Mouse (Mus musculus): ENCODE measurements around the gene Slc12a5. TPM values are rescaled to one million over a fixed set of nuclear protein-coding genes. Genes with fewer than 3 reads are reported as not detected.

The Slc12a5 gene
- polyA plus RNA-seq, 1 experiment from 2014 or later = 0.39 TPM

GRCm38 (mm10) chr2:165001958-165002357, 41.4 kb downstream of the Slc12a5 start:
- H3K36me3 ChIP-seq (replicated peaks; ENCODE audit: insufficient read depth, low read length) = peaks cover 35% of the 10 kb centered on the region
- WGBS (ENCODE audit: insufficient replicate concordance) = 94% methylated on average over 13 of the region's 13 CpGs
- no peak for TF ChIP-seq EP300 (IDR thresholded peaks at IDR 0.05; ENCODE audit: low read depth)
- TF ChIP-seq CTCF (IDR thresholded peaks at IDR 0.05; ENCODE audit: low read depth) = no peak

GRCm38 (mm10) chr2:165003108-165003507, 42.5 kb downstream of the Slc12a5 start:
- H3K27ac ChIP-seq (ENCODE audit: low read depth) = no peak overlapping the region
- TF ChIP-seq CTCF (IDR thresholded peaks at IDR 0.05; ENCODE audit: low read depth) (no peak), EP300 (IDR thresholded peaks at IDR 0.05; ENCODE audit: low read depth) (no peak)
- peaks cover 11% of the 10 kb centered on the region for H3K4me1 ChIP-seq (ENCODE audit: insufficient read depth)
- DNase-seq (no peak), ATAC-seq (no peak)
- no peak overlapping the region for H3K9ac ChIP-seq (replicated peaks)
- no peaks in the 10 kb centered on the region for H3K9me3 ChIP-seq (ENCODE audit: low read length)
- WGBS (ENCODE audit: insufficient replicate concordance) = 92% methylated on average over 3 of the region's 3 CpGs
- no peak overlapping the region for H3K4me3 ChIP-seq (ENCODE audit: low read depth, low read length)
- peaks cover 42% of the 10 kb centered on the region for H3K36me3 ChIP-seq (replicated peaks; ENCODE audit: insufficient read depth, low read length)
- H3K4me2 ChIP-seq (ENCODE audit: low read depth, low read length) = no peak overlapping the region
- H3K27me3 ChIP-seq (ENCODE audit: insufficient read depth, low read length) = peaks cover 8% of the 10 kb centered on the region; the same call in 1 of the 2 replicates

More at GRCm38 (mm10) chr2:165001958-165002357, 41.4 kb downstream of the Slc12a5 start:
- DNase-seq (no peak), ATAC-seq (no peak)
- Histone ChIP-seq H3K9me3 (ENCODE audit: low read length) (no peaks in the 10 kb centered on the region), H3K4me1 (ENCODE audit: insufficient read depth) (peaks cover 11% of the 10 kb centered on the region), H3K4me2 (ENCODE audit: low read depth, low read length) (no peak overlapping the region), H3K27me3 (ENCODE audit: insufficient read depth, low read length) (peaks cover 19% of the 10 kb centered on the region), H3K4me3 (ENCODE audit: low read depth, low read length) (no peak overlapping the region), H3K27ac (ENCODE audit: low read depth) (no peak overlapping the region), H3K9ac (replicated peaks) (no peak overlapping the region)

- no peak for DNase-seq
- Histone ChIP-seq H3K9ac (replicated peaks) (no peak overlapping the region), H3K27me3 (ENCODE audit: insufficient read depth, low read length) (no peaks in the 10 kb centered on the region), H3K36me3 (replicated peaks; ENCODE audit: insufficient read depth, low read length) (peaks cover 52% of the 10 kb centered on the region), H3K27ac (ENCODE audit: low read depth) (no peak overlapping the region), H3K4me2 (ENCODE audit: low read depth, low read length) (no peak overlapping the region), H3K9me3 (ENCODE audit: low read length) (no peaks in the 10 kb centered on the region), H3K4me1 (ENCODE audit: insufficient read depth) (peaks cover 8% of the 10 kb centered on the region), H3K4me3 (ENCODE audit: low read depth, low read length) (no peak overlapping the region)
- no peak for ATAC-seq
- TF ChIP-seq CTCF (IDR thresholded peaks at IDR 0.05; ENCODE audit: low read depth) (no peak), EP300 (IDR thresholded peaks at IDR 0.05; ENCODE audit: low read depth) (no peak)
- WGBS (ENCODE audit: insufficient replicate concordance) = 85% methylated on average over 10 of the region's 10 CpGs
These were observed 43.6 kb downstream of the Slc12a5 start for GRCm38 (mm10) chr2:165004237-165004636.

- WGBS (ENCODE audit: insufficient replicate concordance) = 64% methylated on average over 4 of the region's 4 CpGs
- peaks cover 59% of the 10 kb centered on the region for H3K36me3 ChIP-seq (replicated peaks; ENCODE audit: insufficient read depth, low read length)
- H3K27ac ChIP-seq (ENCODE audit: low read depth) = 0 out of 2 replicates have a peak overlapping the region, but pooled peaks have one; percentile 9
These were observed 46.2 kb downstream of the Slc12a5 start for GRCm38 (mm10) chr2:165006813-165007212.

GRCm38 (mm10) chr2:165007986-165008385, 47.4 kb downstream of the Slc12a5 start:
- H3K9ac ChIP-seq (replicated peaks) = no peak overlapping the region
- peaks cover 11% of the 10 kb centered on the region for H3K4me1 ChIP-seq (ENCODE audit: insufficient read depth)
- H3K4me2 ChIP-seq (ENCODE audit: low read depth, low read length) = no peak overlapping the region
- DNase-seq (no peak), ATAC-seq (no peak)
- WGBS (ENCODE audit: insufficient replicate concordance) = 88% methylated on average over 1 of the region's 1 CpGs
- no peaks in the 10 kb centered on the region for H3K9me3 ChIP-seq (ENCODE audit: low read length)
- no peak for TF ChIP-seq EP300 (IDR thresholded peaks at IDR 0.05; ENCODE audit: low read depth)
- TF ChIP-seq CTCF (IDR thresholded peaks at IDR 0.05; ENCODE audit: low read depth) = no peak
- H3K27me3 ChIP-seq (ENCODE audit: insufficient read depth, low read length) = no peaks in the 10 kb centered on the region
- H3K36me3 ChIP-seq (replicated peaks; ENCODE audit: insufficient read depth, low read length) = peaks cover 56% of the 10 kb centered on the region
- no peak overlapping the region for H3K27ac ChIP-seq (ENCODE audit: low read depth)
- H3K4me3 ChIP-seq (ENCODE audit: low read depth, low read length) = no peak overlapping the region

More at GRCm38 (mm10) chr2:165006813-165007212, 46.2 kb downstream of the Slc12a5 start:
- H3K9ac ChIP-seq (replicated peaks) = no peak overlapping the region
- no peaks in the 10 kb centered on the region for H3K27me3 ChIP-seq (ENCODE audit: insufficient read depth, low read length)
- TF ChIP-seq EP300 (IDR thresholded peaks at IDR 0.05; ENCODE audit: low read depth) (peak; percentile 53; the same call in 1 of the 2 replicates), CTCF (IDR thresholded peaks at IDR 0.05; ENCODE audit: low read depth) (no peak)
- H3K4me3 ChIP-seq (ENCODE audit: low read depth, low read length) = no peak overlapping the region
- ATAC-seq (peak; percentile 88), DNase-seq (no peak)
- H3K4me2 ChIP-seq (ENCODE audit: low read depth, low read length) = peak overlapping the region; percentile 22; the same call in 1 of the 2 replicates
- H3K9me3 ChIP-seq (ENCODE audit: low read length) = no peaks in the 10 kb centered on the region
- peaks cover 11% of the 10 kb centered on the region for H3K4me1 ChIP-seq (ENCODE audit: insufficient read depth)

GRCm38 (mm10) chr2:165009161-165009560, 48.6 kb downstream of the Slc12a5 start:
- TF ChIP-seq CTCF (IDR thresholded peaks at IDR 0.05; ENCODE audit: low read depth) (no peak), EP300 (IDR thresholded peaks at IDR 0.05; ENCODE audit: low read depth) (no peak)
- peaks cover 52% of the 10 kb centered on the region for H3K36me3 ChIP-seq (replicated peaks; ENCODE audit: insufficient read depth, low read length)

More at GRCm38 (mm10) chr2:165009161-165009560, 48.6 kb downstream of the Slc12a5 start:
- Histone ChIP-seq H3K9me3 (ENCODE audit: low read length) (no peaks in the 10 kb centered on the region), H3K4me3 (ENCODE audit: low read depth, low read length) (no peak overlapping the region), H3K27me3 (ENCODE audit: insufficient read depth, low read length) (no peaks in the 10 kb centered on the region), H3K27ac (ENCODE audit: low read depth) (no peak overlapping the region), H3K4me1 (ENCODE audit: insufficient read depth) (peaks cover 11% of the 10 kb centered on the region), H3K4me2 (ENCODE audit: low read depth, low read length) (no peak overlapping the region), H3K9ac (replicated peaks) (no peak overlapping the region)
- DNase-seq (no peak), ATAC-seq (no peak)
- 89% methylated on average over 14 of the region's 14 CpGs for whole genome bisulfite sequencing (ENCODE audit: insufficient replicate concordance)
